Mouse (Mus musculus) neural tube, embryonic 12.5 days (tissue): Measurements from ENCODE around the gene Anxa6. TPM values are rescaled to one million over a fixed set of nuclear protein-coding genes. Genes with fewer than 3 reads are reported as not detected.

Experiments used
- ATAC-seq: fragments of 200-750 bp; cut with Nextera tagmentation; 2 replicates; pipeline ENCODE4 v1.8.0; 2017; ENCODE audit warnings: low read depth, mild to moderate bottlenecking, moderate TSS enrichment, moderate library complexity; ENCODE audit not compliant: low FRiP score
- H3K27ac ChIP-seq: fragments of 300-500 bp; sonication (generic); 2 replicates; pipeline ENCODE4 v1.5.1; 2016
- H3K27me3 ChIP-seq: fragments of 300-500 bp; sonication (generic); replicated peaks from 2 replicates; pipeline ENCODE4 v1.6.1; 2016; ENCODE audit warnings: mild to moderate bottlenecking
- H3K36me3 ChIP-seq: fragments of 300-500 bp; sonication (generic); 2 replicates; pipeline ENCODE4 v1.6.1; 2016; ENCODE audit warnings: mild to moderate bottlenecking
- H3K4me1 ChIP-seq: fragments of 300-500 bp; sonication (generic); 2 replicates; pipeline ENCODE4 v1.6.1; 2016
- H3K4me2 ChIP-seq: fragments of 300-500 bp; sonication (generic); replicated peaks from 2 replicates; pipeline ENCODE4 v1.6.1; 2016; ENCODE audit warnings: mild to moderate bottlenecking
- H3K4me3 ChIP-seq: fragments of 300-500 bp; sonication (generic); 2 replicates; pipeline ENCODE4 v1.5.1; 2016
- H3K9ac ChIP-seq: fragments of 300-500 bp; sonication (generic); 2 replicates; pipeline ENCODE4 v1.6.1; 2016; ENCODE audit warnings: mild to moderate bottlenecking
- H3K9me3 ChIP-seq: fragments of 300-500 bp; sonication (generic); 2 replicates; pipeline ENCODE4 v1.6.1; 2016; ENCODE audit warnings: mild to moderate bottlenecking
- WGBS: fragments of 180-500 bp; shearing (Covaris S2); methylation state at CpG from one replicate; pipeline ENCODE4 v1.1.7; 2016; 5-methylcytosine and 5-hydroxymethylcytosine counted together
- polyA plus RNA-seq: library from polyadenylated mRNA; unstranded; fragments of >200 nt; fragmentation: Nextera tagmentation; extraction: Ambion mirVana; gene quantifications from 2 replicates; pipeline ENCODE4 v1.2.1, GENCODE M21; 2016

The Anxa6 gene
- 91.8 and 93.2 TPM in 2 replicates for polyA plus RNA-seq

DNA sequence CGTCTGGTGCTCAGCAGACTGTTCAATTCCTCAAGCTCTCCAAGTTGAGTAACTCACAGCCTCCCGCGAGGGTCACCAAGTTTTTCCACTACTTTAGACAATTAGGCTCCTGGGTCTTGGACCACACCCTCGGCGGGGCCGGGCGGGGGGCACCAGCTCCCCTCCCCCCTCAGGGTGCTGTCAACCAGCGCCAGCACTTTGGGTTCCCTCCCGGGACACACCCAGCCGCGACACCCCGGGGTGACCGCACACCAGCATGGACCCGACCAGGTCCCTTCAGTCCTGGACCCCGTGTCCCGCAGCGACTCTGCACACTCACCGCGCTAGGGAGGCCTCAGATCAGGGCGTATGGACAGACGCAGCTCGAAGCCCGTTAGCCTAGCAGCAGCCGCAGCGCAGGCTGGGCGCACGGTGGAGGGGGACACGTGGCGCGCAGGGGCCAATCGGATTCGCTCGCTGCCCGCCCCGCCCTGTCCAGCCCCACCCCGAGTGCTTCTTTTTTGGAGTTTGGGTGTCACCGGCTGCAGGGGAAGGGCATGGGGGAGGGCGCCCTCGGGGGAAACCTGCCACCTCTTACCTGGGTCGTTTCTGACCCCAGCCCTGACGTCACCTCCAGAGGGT is at the start of gene Anxa6:
Gene Anxa6, minus strand, starts transcription at position 406 of the 621 bp plus-strand sequence.
- Histone ChIP-seq H3K27ac (no peak within 1 kb of the TSS), H3K4me1 (peaks cover 26% of the 10 kb centered on the region), H3K36me3 (no peaks in the 10 kb centered on the region), H3K9ac (peak within 1 kb of the TSS; percentile 55), H3K27me3 (peaks cover 19% of the 10 kb centered on the region; the same call in 1 of the 2 replicates), H3K4me3 (peak within 1 kb of the TSS; percentile 55), H3K4me2 (peak within 1 kb of the TSS; percentile 93), H3K9me3 (no peaks in the 10 kb centered on the region)
- peak; percentile 87 for ATAC-seq
- WGBS: under 1% methylated on average over 41 of the region's 41 CpGs

DNA sequence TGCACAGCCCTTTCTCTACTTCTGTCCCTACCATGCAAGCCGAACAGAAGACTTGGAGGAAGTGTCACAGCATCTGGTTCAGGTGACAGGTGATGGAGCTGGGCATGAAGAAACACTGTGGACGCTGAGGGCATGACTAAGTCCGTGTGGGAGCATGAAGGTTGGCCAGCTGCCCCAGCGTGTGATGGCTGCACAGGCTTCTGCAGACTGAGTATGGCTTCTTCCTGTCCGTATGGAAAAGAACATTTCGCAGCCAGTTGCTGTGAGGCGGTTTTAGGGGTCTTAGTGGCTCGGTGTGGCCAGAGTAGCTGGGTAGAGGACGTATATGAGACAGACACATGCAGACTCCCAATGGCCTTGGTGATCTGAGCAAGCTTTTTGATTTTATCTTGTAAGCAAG is 48.0 kb upstream of the Anxa6 start:
- 89% methylated on average over 9 of the region's 9 CpGs for WGBS
- H3K4me2 ChIP-seq: no peak overlapping the region
- no peak overlapping the region for H3K4me3 ChIP-seq
- no peak overlapping the region for H3K9ac ChIP-seq
- H3K36me3 ChIP-seq: no peaks in the 10 kb centered on the region
- H3K27me3 ChIP-seq: peaks cover 25% of the 10 kb centered on the region
- no peak overlapping the region for H3K27ac ChIP-seq
- no peak for ATAC-seq
- peaks cover 11% of the 10 kb centered on the region; the same call in 1 of the 2 replicates for H3K4me1 ChIP-seq
- no peaks in the 10 kb centered on the region for H3K9me3 ChIP-seq

DNA sequence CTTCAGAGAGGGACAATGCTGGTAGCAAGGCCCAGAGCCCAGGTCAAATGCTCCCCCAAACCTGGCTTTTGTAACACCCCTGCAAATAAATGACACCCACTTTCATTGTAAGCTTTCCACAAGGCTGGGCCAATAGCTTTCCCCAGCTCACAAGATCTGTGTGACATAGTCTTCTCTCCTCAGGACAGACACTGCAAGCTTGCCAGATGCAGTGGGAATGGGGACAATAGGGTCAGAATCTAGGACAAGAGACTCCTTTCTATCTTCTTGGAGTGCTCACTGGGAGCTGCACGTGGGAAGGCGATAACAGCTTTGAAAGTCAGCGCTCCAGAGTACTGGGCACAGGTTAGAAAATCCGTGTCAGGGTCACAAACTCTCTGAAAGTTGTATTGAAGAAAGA is 45.9 kb upstream of the Anxa6 start:
- no peak overlapping the region for H3K27ac ChIP-seq
- WGBS: 69% methylated on average over 4 of the region's 4 CpGs
- no peaks in the 10 kb centered on the region for H3K36me3 ChIP-seq
- ATAC-seq: no peak
- H3K4me1 ChIP-seq: peaks cover 11% of the 10 kb centered on the region; the same call in 1 of the 2 replicates
- H3K9me3 ChIP-seq: no peaks in the 10 kb centered on the region
- H3K9ac ChIP-seq: no peak overlapping the region
- H3K4me2 ChIP-seq: no peak overlapping the region
- no peak overlapping the region for H3K4me3 ChIP-seq
- H3K27me3 ChIP-seq: peaks cover 25% of the 10 kb centered on the region

DNA sequence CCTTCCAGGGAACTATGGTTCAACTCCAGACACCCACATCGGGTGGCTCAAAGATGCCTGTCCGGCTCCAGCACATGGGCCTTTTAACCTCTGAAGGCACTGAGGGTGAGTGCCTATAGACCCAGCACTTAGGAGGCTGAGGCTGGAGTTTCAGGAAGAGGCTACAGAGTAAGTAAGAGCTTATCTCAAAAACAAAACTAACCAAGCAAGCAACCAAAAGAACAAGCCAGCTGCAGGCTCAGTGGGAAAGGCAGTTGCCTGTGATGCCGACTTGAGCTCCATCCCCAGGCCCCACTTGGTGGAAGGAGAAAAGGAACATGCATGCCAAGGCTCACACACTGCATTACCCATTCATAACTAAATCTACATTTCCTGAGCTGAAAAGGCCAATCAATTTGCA is 45.3 kb upstream of the Anxa6 start:
- no peak overlapping the region for H3K4me3 ChIP-seq
- H3K4me2 ChIP-seq: peak overlapping the region; percentile 93
- no peak overlapping the region for H3K27ac ChIP-seq
- H3K27me3 ChIP-seq: peaks cover 25% of the 10 kb centered on the region
- H3K9me3 ChIP-seq: no peaks in the 10 kb centered on the region
- WGBS: 65% methylated on average over 3 of the region's 3 CpGs
- peaks cover 11% of the 10 kb centered on the region; the same call in 1 of the 2 replicates for H3K4me1 ChIP-seq
- H3K36me3 ChIP-seq: no peaks in the 10 kb centered on the region
- no peak for ATAC-seq
- no peak overlapping the region for H3K9ac ChIP-seq

DNA sequence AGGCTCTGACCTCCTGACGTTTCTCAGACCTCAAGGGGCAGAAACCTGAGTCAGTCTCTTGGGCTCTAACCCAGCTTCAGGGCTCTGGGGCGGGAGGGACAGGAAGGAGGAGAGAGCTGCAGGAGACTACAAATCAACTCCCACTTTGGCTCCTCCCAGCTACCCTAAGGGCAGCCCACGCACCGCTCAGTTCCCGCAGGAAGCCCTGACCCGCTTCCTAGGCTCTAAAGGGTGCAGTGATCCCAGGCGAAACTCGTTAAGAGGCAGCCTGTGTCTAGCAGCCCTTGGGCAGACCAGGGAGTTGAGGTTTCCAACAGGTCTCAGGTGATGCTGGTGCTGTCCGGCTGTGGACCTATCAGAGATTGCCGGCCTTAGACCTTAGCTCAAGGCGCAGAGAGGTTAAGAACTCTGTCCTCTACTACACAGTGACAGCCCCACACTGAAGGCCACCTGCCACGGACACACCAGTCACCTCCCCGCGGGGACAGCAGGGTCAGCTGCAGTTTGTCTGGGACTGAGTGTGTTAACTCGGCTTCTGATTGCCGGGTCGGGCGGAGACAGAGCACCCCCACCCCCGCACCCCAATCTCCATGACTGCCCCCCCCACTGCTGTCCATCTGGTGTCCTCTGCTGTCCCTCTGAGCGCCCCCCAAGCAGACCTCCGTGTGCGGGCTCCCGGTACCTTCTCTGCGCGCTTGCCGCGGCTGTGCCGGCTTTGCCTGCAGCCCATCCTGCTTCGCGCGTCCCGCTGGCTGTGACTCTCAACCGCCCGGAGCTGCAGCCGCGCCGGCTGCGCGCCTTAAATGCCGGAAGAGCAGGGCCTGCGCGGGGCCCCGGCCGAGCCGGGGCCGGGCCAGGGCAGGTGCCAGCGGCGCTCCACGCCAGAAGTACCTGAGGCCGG is 44.3 kb upstream of the Anxa6 start, which contains the start of gene Ccdc69:
Gene Ccdc69, minus strand, starts transcription at position 801 of the 901 bp plus-strand sequence.
- Histone ChIP-seq H3K27ac (no peak within 1 kb of the TSS), H3K9me3 (no peaks in the 10 kb centered on the region), H3K4me3 (peak within 1 kb of the TSS; percentile 39), H3K36me3 (no peaks in the 10 kb centered on the region), H3K4me2 (peak within 1 kb of the TSS; percentile 93), H3K4me1 (peaks cover 11% of the 10 kb centered on the region; the same call in 1 of the 2 replicates), H3K27me3 (peaks cover 25% of the 10 kb centered on the region), H3K9ac (peak within 1 kb of the TSS; percentile 54)
- peak; percentile 56 for ATAC-seq
- WGBS: under 1% methylated on average over 50 of the region's 50 CpGs

DNA sequence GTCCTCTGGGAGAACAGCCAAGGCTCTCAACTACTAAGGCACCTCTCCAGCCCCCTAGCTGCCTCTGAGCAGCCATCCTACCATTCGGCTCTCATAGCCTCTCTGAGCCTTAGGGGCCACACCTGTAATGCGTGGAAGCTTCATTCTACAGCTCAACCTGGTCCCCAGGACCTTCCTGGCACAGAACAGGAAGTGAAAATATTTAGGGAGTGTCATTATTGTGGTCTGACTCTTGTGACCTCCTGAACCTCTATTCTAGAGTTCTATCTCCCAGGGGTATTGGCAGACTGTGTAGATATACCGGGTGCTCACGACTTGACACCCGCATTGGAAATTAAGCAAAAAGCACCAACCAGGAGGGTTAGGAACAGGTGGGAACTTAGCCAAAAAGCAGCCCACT is 43.0 kb upstream of the Anxa6 start:
- H3K27me3 ChIP-seq: peaks cover 25% of the 10 kb centered on the region

DNA sequence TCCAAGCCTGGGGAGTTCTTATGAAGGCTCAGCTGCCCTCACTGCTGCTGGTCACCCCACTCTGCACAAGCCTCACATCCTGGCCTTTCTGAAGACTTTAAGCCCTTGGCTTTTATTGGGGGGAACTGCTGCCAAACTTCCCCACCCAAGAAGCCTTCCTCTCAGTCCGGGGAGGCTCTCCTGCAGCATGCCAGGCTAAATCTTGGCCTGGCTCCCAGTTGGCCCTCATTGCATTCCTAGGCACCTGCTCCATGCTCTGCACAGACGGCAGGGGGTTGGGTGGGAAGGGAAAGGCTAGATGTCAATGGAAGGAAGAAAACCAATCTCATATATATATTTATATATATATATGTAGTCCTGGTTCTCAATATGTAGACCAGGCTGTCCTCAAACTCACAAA is 42.4 kb upstream of the Anxa6 start:
- 85% methylated on average over 2 of the region's 2 CpGs for WGBS

More for the DNA sequence above, 43.0 kb upstream of the Anxa6 start:
- H3K27ac ChIP-seq: no peak overlapping the region
- no peaks in the 10 kb centered on the region for H3K9me3 ChIP-seq
- no peaks in the 10 kb centered on the region for H3K36me3 ChIP-seq
- H3K4me2 ChIP-seq: no peak overlapping the region
- ATAC-seq: no peak
- H3K4me1 ChIP-seq: peaks cover 11% of the 10 kb centered on the region; the same call in 1 of the 2 replicates
- no peak overlapping the region for H3K9ac ChIP-seq
- no peak overlapping the region for H3K4me3 ChIP-seq
- WGBS: 85% methylated on average over 5 of the region's 5 CpGs

DNA sequence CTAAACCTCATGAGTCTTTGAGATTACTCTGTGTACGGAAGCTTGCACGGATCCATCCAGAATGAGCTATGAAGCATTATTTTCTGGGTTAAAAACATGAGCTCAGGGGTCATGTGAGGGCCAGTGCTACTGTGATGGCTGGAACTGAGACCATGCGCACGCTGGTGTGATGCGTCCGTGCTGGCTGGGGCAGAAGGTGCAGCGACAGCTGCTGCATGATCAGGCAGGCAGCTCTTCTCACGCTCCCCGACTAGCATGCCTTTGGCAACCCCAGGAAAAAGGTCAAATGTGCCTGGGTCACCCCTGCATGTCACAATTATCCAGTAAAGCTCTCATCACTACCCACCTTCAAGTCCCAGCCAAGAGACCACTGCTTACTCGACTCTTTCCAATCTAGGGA is 39.9 kb upstream of the Anxa6 start:
- 84% methylated on average over 10 of the region's 10 CpGs for WGBS
- Histone ChIP-seq H3K9ac (no peak overlapping the region), H3K9me3 (no peaks in the 10 kb centered on the region), H3K36me3 (no peaks in the 10 kb centered on the region), H3K4me2 (no peak overlapping the region), H3K4me3 (no peak overlapping the region), H3K4me1 (peaks cover 11% of the 10 kb centered on the region; the same call in 1 of the 2 replicates), H3K27ac (no peak overlapping the region), H3K27me3 (peaks cover 15% of the 10 kb centered on the region)
- ATAC-seq: no peak

More for the DNA sequence above, 42.4 kb upstream of the Anxa6 start:
- no peak overlapping the region for H3K4me3 ChIP-seq
- H3K4me1 ChIP-seq: peaks cover 11% of the 10 kb centered on the region; the same call in 1 of the 2 replicates
- no peaks in the 10 kb centered on the region for H3K36me3 ChIP-seq
- H3K27me3 ChIP-seq: peaks cover 25% of the 10 kb centered on the region
- H3K9me3 ChIP-seq: no peaks in the 10 kb centered on the region
- H3K4me2 ChIP-seq: no peak overlapping the region
- no peak overlapping the region for H3K9ac ChIP-seq
- no peak for ATAC-seq
- H3K27ac ChIP-seq: no peak overlapping the region

DNA sequence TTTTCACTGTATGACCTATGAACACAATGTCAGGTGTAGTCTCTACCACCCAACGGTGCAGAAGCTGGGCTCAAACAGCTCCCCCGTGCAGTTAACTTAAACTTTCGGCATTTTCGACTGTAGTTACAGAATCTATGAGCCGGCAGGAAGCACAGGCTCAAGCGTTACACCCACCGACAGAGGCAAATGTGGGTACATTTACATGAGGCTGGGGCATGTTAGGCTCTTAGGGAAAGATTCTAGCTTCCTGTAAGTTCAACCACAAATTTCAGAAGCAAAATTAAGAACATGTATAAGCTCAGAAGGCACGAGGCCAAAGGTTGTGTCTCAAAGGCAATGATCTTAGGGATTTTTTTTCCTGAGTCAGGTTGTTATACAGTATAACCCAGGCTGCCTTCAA is 39.2 kb upstream of the Anxa6 start:
- peaks cover 4% of the 10 kb centered on the region; the same call in 1 of the 2 replicates for H3K4me1 ChIP-seq
- 90% methylated on average over 8 of the region's 8 CpGs for WGBS
- no peak for ATAC-seq
- no peaks in the 10 kb centered on the region for H3K9me3 ChIP-seq
- H3K4me2 ChIP-seq: no peak overlapping the region
- H3K27ac ChIP-seq: no peak overlapping the region
- H3K27me3 ChIP-seq: peaks cover 11% of the 10 kb centered on the region; the same call in 1 of the 2 replicates
- no peak overlapping the region for H3K9ac ChIP-seq
- no peaks in the 10 kb centered on the region for H3K36me3 ChIP-seq
- no peak overlapping the region for H3K4me3 ChIP-seq

DNA sequence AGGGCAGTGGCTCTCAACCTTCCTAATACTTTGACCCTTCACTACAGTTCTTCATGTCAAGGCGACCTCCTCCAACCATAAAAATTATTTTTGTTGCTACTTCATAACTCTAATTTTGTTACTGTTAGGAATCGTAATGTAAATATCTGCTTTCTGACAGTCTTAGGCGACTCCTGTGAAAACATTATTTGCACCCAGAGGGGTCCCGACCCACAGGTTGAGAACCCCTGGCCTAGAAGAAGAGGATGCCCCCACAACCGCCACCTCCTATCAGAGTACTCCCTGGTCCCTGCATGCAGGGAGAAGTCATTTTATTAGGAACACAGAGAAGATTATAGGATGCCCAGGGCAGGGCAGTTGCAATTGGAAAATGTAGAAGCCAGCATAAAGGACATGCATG is 38.1 kb upstream of the Anxa6 start:
- H3K4me2 ChIP-seq: no peak overlapping the region
- no peaks in the 10 kb centered on the region for H3K36me3 ChIP-seq
- no peak overlapping the region for H3K27ac ChIP-seq
- no peak overlapping the region for H3K9ac ChIP-seq
- ATAC-seq: no peak
- WGBS: 89% methylated on average over 5 of the region's 5 CpGs
- no peaks in the 10 kb centered on the region for H3K9me3 ChIP-seq
- H3K27me3 ChIP-seq: no peaks in the 10 kb centered on the region
- H3K4me3 ChIP-seq: no peak overlapping the region
- H3K4me1 ChIP-seq: no peaks in the 10 kb centered on the region; the same call in 1 of the 2 replicates

DNA sequence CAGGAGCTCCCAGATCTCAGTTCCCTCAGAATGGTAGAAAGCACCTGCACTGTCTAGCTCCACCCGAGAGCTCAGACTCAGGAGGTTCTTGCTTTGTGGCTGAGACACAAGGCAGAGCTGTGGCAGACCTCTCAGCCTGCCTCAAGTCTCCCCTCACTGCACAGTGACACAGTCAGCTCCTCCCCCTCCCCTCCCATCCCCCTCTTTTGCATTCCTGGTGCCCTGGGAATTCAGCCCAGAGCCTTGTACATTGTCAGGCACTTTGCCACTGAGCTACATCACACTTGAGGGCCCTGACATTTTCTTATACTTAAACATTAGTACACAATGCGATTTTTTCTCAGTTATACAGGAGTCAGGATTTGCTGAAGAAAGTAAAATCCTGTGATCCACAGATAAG is 35.8 kb upstream of the Anxa6 start:
- no peak for ATAC-seq
- no peaks in the 10 kb centered on the region for H3K36me3 ChIP-seq
- H3K27me3 ChIP-seq: no peaks in the 10 kb centered on the region
- no peaks in the 10 kb centered on the region for H3K9me3 ChIP-seq
- H3K4me1 ChIP-seq: no peaks in the 10 kb centered on the region; the same call in 1 of the 2 replicates
- no peak overlapping the region for H3K4me2 ChIP-seq
- H3K27ac ChIP-seq: no peak overlapping the region
- H3K9ac ChIP-seq: no peak overlapping the region
- no peak overlapping the region for H3K4me3 ChIP-seq
- WGBS: 46% methylated on average over 2 of the region's 2 CpGs

DNA sequence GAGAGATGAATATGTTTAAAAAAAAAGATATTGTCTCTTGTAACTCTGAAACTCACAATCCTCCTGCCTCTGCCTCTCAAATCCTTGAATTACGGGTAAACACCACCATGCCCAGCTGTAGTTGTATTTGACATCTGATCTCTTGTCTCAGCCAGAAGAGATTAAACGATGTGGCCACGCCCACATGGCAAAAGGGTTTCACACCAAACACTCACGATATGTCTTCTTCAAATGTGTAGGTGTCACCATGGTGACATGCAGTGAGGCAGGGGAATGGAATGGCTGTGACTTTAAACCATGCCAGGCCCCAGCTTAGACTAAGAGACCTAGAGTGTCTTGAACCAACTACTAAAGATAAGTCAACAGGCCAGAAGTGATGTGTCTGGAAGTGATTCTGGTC is 33.7 kb upstream of the Anxa6 start:
- no peaks in the 10 kb centered on the region for H3K4me1 ChIP-seq
- H3K27me3 ChIP-seq: no peaks in the 10 kb centered on the region
- no peaks in the 10 kb centered on the region for H3K9me3 ChIP-seq
- no peak overlapping the region for H3K9ac ChIP-seq
- H3K36me3 ChIP-seq: no peaks in the 10 kb centered on the region
- ATAC-seq: no peak
- no peak overlapping the region for H3K27ac ChIP-seq
- H3K4me3 ChIP-seq: no peak overlapping the region
- no peak overlapping the region for H3K4me2 ChIP-seq
- WGBS: 70% methylated on average over 4 of the region's 4 CpGs
